Mouse (Mus musculus): ENCODE data around the gene Rapgef4.

The Rapgef4 gene

DNA sequence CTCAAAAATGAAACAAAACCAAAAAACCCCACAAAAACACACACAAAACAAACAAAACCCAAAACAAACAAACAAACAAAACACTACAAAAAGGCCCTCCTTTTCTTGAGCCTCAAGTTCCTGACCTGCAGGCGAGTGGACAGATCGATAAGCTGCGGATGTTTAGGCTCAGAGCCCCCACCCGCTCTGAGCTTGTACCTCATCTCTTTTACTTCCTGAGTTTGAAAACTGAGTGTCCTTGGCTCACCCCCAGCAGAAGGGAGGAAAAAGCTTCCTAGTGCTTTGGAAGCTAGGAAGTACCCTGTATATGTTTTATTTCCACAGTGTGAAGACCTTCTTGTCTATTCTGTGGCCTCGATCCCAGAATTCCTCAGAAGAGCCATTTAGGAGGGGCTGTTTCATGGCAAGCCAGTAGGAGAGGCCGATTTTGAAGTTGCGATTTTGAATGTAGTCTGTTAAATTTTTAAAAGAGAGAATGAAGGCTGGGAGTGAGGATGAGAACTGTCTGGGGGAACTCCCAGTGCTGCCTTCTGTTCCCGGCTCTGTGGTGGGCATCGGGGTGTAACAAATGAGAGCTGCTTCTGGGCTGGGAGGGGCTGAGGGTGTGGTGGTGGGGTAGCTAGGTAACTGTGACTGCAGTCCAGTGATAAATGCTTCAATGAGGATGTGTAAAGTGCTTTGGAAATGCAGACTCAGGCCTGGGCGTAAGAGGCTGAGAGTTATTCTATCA, 2.0 kb downstream of the Rapgef4 start:
- DNase-seq (ENCODE audit: low spot score) = no peak

DNA sequence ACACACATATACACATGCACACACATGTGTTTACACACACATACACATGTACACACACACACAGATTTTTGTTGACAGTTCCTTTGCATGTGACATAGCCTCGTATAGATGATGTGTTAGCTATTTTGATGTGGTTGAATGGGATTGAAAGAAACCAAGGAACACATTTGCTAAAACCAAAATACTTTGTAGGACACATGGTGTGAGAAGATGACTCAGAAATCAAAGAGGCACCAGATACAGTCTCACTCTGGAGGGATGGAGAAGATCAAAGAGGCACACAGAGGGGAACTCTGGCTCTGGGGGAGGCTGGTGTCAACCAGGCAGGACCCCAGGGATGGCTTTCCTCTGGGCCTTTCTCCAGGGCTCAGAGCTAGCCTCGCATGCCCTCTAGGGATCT, 4.7 kb downstream of the Rapgef4 start:
- no peak for DNase-seq (ENCODE audit: low spot score)

DNA sequence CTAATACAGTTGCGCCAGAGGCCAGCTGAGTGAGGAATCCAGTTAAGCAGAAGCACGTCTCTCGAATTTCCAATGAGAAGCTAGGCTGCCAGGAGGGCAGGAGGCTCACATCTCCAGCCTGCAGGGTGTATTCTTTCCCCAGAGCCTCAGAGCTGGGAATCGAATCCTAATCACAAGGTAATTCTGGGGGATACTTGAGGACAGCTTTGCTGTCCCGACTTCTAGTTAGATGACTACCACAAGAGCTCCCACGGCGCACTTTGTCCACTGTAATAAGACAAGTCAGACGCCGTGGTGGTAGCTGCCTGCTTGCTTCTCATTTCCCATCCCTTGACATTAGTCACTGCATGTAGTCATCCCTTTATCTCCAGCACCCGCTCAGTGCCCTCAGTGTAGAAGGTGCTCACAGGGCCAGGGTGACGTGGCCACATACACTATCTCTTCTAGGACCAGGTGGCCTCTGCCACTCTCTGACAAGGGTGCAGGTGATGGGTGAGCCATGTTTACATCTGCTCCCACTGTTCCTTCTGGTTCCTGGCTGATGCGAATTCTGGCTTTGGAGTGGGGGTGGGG, 5.3 kb downstream of the Rapgef4 start:
- DNase-seq (ENCODE audit: low spot score) = no peak

DNA sequence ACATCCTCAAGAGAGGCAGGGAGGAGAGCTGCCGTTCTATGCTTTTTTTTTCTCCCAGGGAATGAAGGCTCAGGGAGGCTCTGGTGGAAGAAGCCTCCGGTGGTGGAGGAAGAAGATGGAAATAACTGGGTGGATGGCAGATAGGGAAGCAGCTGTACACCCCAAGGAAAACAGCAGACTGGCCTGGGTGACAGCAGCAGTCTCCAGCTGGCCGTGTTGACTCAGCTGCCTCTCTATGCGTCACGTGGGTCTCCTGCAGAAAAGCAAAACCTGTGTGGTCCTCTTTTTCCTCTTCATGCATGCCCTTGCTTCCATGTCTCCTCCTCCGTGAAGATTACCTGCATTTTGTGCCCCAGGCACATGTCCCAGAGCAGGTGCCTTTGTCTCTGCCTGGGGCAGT, 7.5 kb downstream of the Rapgef4 start:
- no peak for DNase-seq (ENCODE audit: low spot score)

DNA sequence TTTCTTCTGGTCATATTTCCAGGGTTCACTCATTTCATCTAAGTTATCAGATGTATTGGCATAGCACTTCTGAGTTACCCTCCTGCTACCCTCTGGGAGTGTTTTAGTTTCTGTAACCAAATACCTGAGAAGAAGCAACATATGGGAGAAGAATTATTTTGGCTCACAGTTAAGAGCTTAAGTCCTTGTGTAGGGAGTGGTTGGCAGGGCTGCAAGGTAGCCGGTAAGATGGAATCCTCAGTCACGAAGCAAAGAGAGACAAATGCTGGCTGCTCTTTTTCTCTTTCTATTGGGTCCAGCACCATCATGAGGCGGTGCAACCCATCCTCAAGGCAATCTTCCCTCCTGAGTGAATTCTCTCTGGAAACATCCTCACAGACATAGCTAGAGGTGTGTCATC, 11.1 kb downstream of the Rapgef4 start:
- no peak for DNase-seq (ENCODE audit: low spot score)

DNA sequence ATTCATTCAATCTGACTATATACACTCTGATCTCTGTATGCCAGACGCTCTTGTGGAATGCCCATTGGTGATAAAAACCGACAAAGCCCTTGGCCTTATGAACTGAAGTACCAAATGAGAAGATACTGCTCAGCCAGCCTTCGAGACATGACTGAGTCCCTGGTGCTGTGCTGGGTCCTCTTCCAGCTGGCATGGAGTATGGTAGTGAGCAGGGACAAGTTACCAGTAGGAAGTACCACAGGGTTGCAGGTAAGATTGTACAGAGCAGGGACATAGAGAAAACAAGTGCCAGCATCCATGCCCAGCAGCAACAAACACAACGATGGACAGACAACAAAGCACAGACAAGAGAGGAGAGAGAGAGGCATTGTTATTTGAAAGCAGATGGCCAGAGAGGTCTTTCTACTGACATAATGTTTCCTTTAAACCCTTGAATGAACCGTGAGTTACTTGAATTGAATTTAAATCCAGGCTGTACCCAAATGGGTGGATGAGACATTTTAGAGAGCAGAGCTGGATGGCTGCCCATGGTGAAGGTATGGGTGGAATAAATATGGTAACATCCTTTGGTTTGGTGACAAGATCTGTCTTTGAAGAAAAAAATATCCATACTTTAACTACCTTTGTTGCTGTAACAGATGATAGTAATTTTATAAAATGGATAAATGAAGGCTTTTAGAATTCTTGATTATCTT, 12.8 kb downstream of the Rapgef4 start:
- no peak for DNase-seq (ENCODE audit: low spot score)

DNA sequence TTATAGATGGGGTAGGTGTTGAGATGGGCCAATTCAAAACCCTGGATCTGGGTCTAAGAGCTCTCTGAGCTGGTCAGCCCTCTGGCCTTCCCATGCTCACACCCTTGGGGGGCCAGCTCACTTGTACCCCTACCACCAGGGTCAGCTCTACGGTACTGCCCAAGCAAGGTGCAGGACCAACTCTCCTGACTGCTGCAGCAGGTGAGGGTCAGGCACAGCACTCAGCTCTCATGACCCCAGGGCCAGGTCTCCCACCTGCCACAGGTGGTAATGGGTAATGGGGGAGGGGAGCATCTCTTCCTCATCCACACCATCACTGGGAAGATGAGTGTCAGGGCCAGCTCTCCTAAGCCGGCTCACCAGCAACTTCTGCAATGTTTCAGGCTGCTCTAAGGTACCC, 17.5 kb downstream of the Rapgef4 start:
- DNase-seq (ENCODE audit: low spot score) = no peak

DNA sequence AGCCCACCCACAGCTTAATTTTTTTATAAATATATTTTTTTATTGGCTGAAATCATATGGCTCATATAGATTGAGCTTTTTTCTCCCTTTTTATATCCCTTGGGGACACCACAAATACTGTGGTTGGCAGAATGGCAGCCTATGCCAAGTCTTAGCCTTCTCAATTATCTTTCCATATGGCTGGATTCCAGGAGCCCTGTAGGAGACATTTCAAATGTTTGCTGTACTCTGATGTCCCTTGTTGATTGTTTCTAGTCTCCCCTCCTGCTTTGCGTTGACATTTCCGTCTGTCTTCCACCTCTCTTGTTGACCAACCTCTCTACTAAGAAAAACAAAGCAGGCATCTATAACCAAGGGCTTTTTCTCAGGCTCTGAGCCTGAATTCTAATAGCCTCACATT, 19.1 kb downstream of the Rapgef4 start:
- DNase-seq (ENCODE audit: low spot score) = no peak

DNA sequence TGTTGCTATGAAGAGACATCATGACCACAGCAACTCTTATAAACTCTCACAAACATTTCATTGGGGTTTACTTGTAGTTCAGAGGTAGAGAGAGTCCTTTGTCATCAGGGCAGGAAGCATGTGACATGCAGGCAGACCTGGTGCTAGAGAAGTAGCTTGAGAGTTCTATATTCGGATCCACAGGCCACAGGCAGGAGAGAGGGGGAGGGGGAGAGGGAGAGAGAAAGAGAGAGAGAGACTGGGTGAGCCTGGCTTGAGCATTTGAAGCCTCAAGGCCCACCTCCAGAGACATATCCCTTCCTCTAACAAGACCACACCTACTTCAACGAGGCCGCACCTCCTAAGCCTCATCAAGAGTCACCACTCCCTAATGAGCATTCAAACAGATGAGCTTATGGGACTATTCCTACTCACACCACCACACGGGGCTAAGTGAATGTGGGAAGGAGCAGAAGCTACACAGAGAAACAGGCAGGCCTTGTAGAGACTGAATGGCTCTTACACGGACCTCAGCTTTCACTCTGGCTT, 21.9 kb downstream of the Rapgef4 start:
- no peak for DNase-seq (ENCODE audit: low spot score)

DNA sequence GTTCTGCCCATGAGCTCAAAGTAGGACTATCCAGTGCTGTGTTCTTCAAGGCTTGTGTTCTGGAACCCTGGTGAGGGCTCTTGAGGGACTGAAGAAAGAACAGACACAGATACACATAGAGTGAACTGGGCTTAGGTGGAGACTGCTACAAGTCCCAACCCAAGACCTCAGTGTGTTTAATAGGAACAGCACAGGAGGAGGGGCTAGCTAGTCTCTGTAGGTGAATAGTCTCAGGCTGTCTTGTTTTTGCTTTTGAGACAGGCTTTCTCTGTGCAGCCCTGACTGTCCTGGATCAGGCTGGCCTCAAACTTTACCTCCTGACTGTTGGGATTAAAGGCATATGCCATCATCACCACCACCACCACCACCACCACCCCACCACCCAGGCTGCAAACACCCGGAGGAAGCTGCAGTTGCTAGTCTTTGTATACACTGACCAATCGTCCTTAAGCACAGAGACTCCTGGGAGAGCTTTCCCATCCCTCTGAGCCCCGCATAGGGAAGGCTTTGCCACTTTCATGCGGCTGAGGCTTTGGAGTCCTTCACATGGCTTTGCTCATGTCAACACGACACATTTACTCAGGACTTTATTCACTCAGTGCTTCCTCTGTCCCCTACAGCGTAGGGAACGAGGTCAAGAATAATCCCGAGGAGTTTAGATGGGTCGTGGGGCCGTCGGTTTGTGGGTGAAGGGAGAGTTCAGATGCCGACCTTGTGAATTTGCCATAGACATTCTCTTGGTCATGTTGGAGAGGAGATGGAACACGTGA, 22.9 kb downstream of the Rapgef4 start:
- DNase-seq (ENCODE audit: low spot score) = no peak

DNA sequence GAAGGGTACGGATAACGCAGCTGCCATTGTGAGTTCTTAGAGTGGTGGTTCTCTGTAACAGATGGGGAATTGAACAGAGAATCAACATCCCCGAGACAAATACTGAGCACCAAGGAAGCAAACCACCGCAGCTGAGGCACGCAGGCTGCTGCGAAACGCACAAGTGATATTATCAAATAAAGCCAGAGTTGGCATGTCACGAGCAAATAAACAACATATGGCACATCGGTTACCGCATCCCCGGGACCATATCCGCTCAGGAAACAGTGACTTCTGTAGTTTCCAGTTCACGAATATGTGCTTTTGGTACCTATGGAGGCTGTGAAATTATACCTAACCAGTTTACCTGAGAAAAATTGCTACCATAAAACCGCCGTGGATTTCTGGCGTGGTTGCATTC, 24.0 kb downstream of the Rapgef4 start:
- DNase-seq (ENCODE audit: low spot score) = no peak

DNA sequence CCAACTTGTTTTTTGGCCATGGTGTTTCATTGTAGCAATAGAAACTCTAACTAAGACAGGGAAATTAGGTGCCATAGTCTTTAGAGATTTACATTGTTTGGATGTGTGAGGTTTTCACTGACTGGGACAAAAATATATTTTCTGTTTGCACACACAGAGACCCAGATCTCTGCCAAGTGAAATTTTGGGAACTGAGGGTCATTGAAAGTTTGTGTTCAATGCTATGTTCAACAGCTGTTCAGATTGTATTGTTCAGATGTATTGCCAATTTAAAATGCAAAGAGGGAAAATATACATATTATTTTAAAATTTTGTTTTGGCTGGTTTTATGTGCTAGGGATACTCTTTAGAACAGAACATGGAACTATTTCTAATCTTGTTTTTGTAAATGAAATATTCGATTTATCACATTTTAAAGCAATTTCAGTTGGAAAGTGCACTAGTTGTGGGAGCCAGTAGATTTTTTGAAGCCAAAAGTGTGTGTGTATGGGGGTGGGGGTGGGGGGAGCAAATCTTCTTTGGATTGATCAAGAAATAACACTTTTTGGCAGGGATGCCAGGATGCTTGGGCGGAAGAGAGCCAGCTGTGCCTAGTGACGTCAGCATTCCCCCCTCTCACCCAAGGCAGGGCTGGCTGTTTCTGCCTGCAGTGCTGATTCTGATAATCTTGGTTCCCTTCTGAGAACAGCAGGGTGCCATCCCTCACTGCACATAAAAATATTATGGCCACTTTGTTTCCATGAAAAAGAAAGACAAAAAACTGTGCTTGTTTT, 28.6 kb downstream of the Rapgef4 start:
- no peak for DNase-seq (ENCODE audit: low spot score)

DNA sequence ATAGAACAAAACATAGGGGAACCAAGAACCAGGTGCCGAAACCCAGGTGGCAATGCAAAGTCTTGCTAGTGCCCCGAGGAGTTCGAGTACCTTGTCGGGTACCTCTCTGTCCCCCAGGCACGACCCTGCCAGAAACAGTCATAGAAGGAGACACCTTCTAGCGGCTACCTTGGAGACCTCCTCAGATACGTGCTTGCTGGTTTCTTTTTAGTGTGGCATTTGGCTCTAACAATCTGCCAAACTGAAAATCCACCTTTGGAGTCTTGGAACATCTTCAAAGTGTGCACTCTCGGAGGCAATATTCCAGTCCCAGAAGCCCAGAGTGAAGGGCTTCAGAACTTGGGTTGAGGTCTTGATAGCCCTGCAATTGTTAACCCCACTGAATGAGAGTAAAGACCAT, 34.3 kb downstream of the Rapgef4 start:
- no peak for DNase-seq (ENCODE audit: low spot score)

DNA sequence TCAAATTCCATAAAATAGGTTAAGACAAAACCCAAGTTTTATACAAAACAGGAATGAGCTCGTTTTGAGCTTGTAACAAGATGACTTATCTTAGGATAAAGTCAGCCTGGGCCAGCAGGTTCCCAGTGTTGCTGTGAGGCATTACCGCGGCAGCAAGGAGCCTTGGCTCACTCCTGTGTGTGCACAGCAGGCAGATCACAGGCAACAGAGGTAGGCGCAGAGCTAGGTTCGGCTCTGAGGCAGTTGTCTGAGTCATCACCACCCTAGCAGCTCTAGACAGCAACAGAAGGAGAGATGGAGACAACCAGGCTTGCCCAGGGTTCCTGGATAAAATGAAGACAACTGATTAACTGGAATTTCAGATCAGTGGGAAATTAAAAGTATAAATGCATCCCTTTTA, 35.0 kb downstream of the Rapgef4 start:
- DNase-seq (ENCODE audit: low spot score) = no peak

DNA sequence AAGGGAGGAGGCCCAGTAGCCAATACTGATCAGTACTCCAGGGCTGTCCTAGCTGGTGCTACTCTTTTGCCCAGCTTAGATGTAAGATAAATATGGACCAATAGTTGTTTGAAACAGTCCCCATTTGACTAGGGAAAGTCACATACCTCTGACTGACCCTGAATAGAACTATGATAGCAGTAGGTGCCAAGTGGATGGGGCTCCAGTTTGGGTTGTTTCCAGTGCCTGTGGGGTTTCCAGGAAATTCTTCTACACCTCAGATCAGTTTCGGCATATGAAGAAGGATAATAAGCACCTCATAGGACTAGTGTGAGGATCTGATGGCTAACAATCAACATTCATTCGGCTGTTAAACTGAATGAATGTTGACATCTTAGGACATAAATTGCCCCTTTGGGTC, 36.1 kb downstream of the Rapgef4 start:
- no peak for DNase-seq (ENCODE audit: low spot score)

DNA sequence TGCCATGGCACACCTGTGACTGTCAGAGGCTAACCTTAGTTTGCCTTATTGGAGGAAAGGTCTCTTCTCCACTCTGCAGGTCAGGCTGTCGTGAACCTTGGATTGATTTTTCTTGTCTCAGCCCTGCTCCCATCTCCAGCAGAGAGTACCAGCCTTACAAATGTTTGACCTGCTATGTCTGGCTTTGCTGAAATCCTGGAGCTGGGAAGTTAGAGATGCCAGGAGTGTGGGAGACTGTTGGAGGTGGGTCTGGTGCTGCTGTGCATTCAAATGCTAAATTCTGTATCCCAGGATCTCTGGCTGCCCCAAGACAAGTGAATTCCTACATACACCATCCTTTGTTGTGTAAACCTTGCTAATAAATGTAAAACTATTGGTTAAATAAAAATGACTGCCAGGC, 37.7 kb downstream of the Rapgef4 start:
- DNase-seq (ENCODE audit: low spot score) = no peak

DNA sequence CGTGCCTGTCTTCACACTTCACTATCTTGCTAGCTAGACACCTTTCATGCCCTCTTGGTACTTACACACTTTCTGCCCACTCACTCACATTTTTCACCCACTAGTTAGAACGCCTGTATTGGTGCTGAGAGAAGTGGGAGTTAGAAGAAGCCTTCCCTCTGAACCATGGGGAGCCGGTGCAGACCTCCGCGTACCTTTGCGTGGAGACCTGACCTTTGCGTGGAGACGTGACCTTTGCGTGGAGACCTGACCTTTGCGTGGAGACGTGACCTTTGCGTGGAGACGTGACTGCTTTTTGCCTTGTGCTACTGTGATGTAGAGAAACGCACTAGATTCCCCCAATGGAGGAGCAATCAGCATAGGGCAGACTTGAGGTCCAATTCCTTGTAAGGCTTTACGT, 39.7 kb downstream of the Rapgef4 start:
- no peak for DNase-seq (ENCODE audit: low spot score)

DNA sequence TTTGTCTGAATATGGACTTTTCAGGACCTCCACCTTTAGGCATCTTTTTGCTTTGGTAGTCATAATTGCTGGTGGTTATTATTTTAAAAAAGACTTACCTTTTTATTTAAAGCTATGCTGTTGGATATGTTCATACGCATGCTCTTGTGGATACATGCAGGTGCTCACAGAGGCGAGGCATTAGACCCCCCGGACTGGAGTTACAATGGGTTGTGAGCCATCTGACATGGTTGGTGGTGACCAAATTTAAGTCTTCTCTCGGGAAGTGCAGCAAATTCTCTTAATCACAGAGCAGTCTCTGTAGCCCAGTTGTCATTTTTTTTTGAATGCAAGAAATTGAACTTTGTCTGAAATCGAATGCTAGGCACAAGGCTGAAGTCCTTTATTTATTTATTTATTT, 40.4 kb downstream of the Rapgef4 start:
- DNase-seq (ENCODE audit: low spot score) = no peak

DNA sequence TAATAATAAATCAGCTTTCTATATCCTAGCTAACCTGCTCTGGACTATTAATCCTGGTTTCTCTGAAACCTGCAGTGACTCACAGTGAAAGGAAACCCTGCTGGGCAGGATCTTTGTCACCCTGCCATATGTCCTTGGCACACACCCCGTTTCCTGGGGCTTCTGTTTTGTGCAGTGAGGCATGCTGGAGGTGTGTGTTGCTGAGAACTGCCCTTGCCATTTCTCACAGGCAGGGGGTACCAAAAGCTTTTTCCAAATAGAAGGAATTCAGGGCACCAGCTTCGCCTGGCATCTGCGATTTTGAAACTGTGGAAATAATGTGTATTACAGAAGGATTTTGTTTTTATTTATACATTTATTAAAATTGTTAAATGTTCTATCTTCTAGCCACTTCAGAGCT, 40.8 kb downstream of the Rapgef4 start:
- no peak for DNase-seq (ENCODE audit: low spot score)

DNA sequence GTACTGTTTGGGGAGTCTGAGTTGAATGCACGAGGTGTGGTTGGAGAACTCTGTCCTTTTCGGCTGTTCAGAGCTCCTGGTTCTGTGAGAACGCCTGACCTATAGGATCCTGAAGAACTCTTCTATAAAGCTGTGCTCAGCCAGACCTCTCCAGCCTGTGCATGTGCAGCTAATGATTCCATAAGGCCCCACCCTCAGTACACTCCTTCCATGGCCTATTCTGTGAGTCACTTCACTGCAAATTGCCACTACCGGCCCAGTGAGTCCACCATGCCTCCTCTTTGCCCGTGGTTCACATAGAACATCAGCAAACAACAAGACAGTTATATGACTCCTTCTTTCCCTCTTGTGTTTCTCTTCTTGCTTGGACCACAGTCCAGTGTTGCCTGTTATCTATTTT, 42.8 kb downstream of the Rapgef4 start:
- DNase-seq (ENCODE audit: low spot score) = no peak

DNA sequence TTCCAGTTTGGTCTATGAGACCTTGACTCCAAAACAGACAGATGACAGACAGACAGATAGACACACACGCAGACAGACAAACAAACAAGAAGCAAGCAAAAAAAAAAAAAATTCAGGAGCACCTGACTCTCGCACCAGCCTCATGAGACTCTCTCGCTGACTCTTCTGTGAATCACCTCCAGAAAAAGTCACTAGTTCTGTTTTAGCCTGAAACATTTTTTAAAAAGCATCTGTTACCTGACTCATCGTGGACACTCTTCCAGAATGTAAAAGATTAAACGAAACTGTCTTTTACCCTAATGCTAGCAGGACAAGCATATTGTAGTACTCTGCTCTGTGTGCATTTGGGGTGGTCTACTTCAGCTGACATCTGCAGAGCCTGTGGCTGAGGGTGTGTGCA, 44.6 kb downstream of the Rapgef4 start:
- no peak for DNase-seq (ENCODE audit: low spot score)

DNA sequence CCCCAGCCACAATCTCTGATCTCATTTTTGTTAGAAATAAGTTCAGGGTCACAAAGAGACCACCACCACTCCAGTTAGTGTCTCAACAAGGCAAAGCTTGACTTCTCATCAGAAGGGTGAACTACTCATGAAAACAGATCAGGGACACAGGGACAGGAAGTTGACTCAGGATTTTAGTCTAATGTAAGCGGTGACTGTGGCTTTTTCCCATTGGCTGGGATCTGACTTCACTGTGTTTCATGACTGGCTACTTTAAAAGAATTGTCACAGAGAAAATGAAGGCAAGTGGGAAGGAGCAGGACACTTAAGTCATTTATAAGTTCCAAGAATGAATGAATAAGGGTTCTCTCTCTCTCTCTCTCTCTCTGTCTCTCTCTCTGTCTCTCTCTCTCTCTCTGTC, 45.5 kb downstream of the Rapgef4 start:
- DNase-seq (ENCODE audit: low spot score) = no peak

Data from urinary bladder, postnatal 10 days (tissue).